Mouse (Mus musculus): ENCODE measurements around the gene Fam76a.

DNA sequence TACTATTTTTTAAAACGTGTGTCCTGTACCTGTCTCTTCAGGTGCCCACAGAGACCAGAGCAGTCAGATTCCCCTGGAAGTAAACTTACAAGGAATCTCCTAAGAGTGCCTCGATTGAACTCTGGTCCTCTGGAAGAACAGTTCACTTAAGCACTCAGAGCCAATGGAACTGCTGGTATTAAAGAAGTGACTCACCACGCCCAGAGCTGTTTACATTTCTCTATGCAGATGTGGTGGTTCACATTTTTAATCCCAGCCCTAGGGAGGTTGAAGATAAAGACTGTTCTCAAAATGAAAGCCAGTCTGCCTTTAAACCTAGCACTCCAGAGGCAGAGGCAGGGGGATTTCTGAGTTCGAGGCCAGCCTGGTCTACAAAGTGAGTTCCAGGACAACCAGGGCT lies 2.2 kb downstream of the Fam76a start:
- no peak for TF ChIP-seq POLR2AphosphoS2 (IDR thresholded peaks at IDR 0.05; ENCODE audit: insufficient read length, low read depth)
- no peak for TF ChIP-seq POLR2A (IDR thresholded peaks at IDR 0.05; ENCODE audit: insufficient read length, low read depth)
- no peak for TF ChIP-seq TCF12 (IDR thresholded peaks at IDR 0.05; ENCODE audit: insufficient read depth, poor library complexity, severe bottlenecking)
- no peak for TF ChIP-seq CEBPB (IDR thresholded peaks at IDR 0.05; ENCODE audit: insufficient read depth, poor library complexity, severe bottlenecking)
- no peak for TF ChIP-seq MYOG (IDR thresholded peaks at IDR 0.05; ENCODE audit: control insufficient read depth in 1 of 3, insufficient read depth in 1 of 3, insufficient read length in 2 of 3, low read depth in 2 of 3)
- no peak for TF ChIP-seq E2F4 (IDR thresholded peaks at IDR 0.05; ENCODE audit: insufficient read depth)
- no peak for TF ChIP-seq USF1 (IDR thresholded peaks at IDR 0.05; ENCODE audit: low read depth)
- TF ChIP-seq SRF (IDR thresholded peaks at IDR 0.05; ENCODE audit: control insufficient read depth, insufficient read length, low read depth) = no peak
- TF ChIP-seq REST (IDR thresholded peaks at IDR 0.05; ENCODE audit: insufficient read depth, insufficient read length) = no peak
- no peak for TF ChIP-seq MYOD1 (IDR thresholded peaks at IDR 0.05; ENCODE audit: control insufficient read depth in 1 of 3, insufficient read length in 2 of 3, low read depth in 2 of 3)
- no peak for TF ChIP-seq TCF3 (IDR thresholded peaks at IDR 0.05; ENCODE audit: insufficient read length, low read depth)
- no peak for TF ChIP-seq MAX (IDR thresholded peaks at IDR 0.05; ENCODE audit: low read depth)
